14 mouse cellular contexts compared by ENCODE assay signal in the genomic region with DNA sequence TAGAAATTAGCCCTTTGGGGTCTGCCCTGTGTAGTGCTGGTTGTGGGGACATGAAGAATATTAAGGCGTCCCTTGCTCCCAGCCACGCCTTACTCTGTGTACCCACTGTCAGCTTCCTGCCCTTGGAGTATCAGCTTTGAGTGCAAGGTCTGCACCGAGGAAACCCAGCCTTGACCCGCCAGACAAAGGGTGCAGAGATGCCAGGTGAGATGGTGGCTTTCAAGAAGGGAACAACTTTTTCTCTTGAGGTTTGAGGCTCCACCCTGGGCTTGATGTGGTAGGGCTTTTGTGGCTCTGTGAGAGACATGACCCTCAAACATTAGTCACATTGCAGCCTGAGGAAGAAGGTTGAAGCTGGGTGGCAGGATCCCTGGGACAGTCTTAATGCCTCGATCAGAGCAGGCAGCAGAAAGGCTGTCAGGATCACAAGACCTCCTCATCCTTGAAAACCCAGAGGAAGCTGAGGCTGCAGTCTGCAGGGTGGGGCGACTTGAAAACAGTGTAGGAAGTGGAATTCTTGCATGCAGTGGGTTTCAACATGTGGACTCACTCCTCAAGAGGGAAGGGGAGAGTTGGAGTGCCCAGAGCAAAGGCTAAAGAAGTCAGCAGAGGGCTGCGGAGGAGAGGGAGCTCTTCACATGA. TPM values are rescaled to one million over a fixed set of nuclear protein-coding genes. Genes with fewer than 3 reads are reported as not detected.
DNase-seq lines count a peak whose midpoint lies in the region; ATAC-seq and TF ChIP-seq lines count a peak whose summit lies in the region.
"Had no signal": no experiment of that assay in that cellular context is flagged by ENCODE, and none has a peak within 500 bp of the region (broad histone marks: within the 10 kb centered on the region; RNA-seq: fewer than 3 reads in every experiment).

No protein-coding gene starts in this region.

- H3K36me3 ChIP-seq in limb, embryonic 13.5 days, result no peaks in the 10 kb centered on the region
- H3K36me3 ChIP-seq in limb, embryonic 10.5 days, result no peaks in the 10 kb centered on the region
- no peaks in the 10 kb centered on the region for H3K36me3 ChIP-seq in intestine, postnatal 0 days (ENCODE audit: control insufficient read depth, insufficient read depth)
- H3K36me3 ChIP-seq in forebrain, embryonic 14.5 days (ENCODE audit: control insufficient read depth, insufficient read depth, low read length), result no peaks in the 10 kb centered on the region
- H3K36me3 ChIP-seq: hindbrain, embryonic 15.5 days had no signal

- no peaks in the 10 kb centered on the region for H3K27me3 ChIP-seq in limb, embryonic 13.5 days
- no peaks in the 10 kb centered on the region for H3K27me3 ChIP-seq in limb, embryonic 10.5 days (ENCODE audit: low read depth, poor library complexity, severe bottlenecking)
- no peaks in the 10 kb centered on the region for H3K27me3 ChIP-seq in intestine, postnatal 0 days (replicated peaks; ENCODE audit: control insufficient read depth, insufficient read depth, low read length)
- H3K27me3 ChIP-seq in forebrain, embryonic 14.5 days (replicated peaks; ENCODE audit: control insufficient read depth, insufficient read depth, low read length), result no peaks in the 10 kb centered on the region
- H3K27me3 ChIP-seq: hindbrain, embryonic 15.5 days had no signal

- no peak overlapping the region for H3K4me3 ChIP-seq in limb, embryonic 13.5 days
- H3K4me3 ChIP-seq in limb, embryonic 10.5 days, result no peak overlapping the region
- no peak overlapping the region for H3K4me3 ChIP-seq in intestine, postnatal 0 days (ENCODE audit: low read depth, low read length)
- no peak overlapping the region for H3K4me3 ChIP-seq in forebrain, embryonic 14.5 days (ENCODE audit: low read depth, low read length)
- H3K4me3 ChIP-seq: hindbrain, embryonic 15.5 days had no signal

- peaks cover 10% of the 10 kb centered on the region for H3K4me1 ChIP-seq in limb, embryonic 13.5 days
- H3K4me1 ChIP-seq in limb, embryonic 10.5 days, result peaks cover 9% of the 10 kb centered on the region
- no peaks in the 10 kb centered on the region for H3K4me1 ChIP-seq in intestine, postnatal 0 days (replicated peaks; ENCODE audit: control insufficient read depth, insufficient read depth, low read length)
- H3K4me1 ChIP-seq in forebrain, embryonic 14.5 days (ENCODE audit: control insufficient read depth, insufficient read depth, low read length), result no peaks in the 10 kb centered on the region

- H3K9ac ChIP-seq in limb, embryonic 13.5 days, result no peak overlapping the region
- H3K9ac ChIP-seq in intestine, postnatal 0 days (ENCODE audit: low read depth, low read length), result no peak overlapping the region
- no peak overlapping the region for H3K9ac ChIP-seq in forebrain, embryonic 14.5 days (ENCODE audit: low read length)
- H3K9ac ChIP-seq: hindbrain, embryonic 15.5 days; liver, embryonic 14.5 days had no signal

- H3K27ac ChIP-seq in limb, embryonic 13.5 days, result peak overlapping the region; percentile 16; the same call in 1 of the 2 replicates
- no peak overlapping the region for H3K27ac ChIP-seq in limb, embryonic 10.5 days
- no peak overlapping the region for H3K27ac ChIP-seq in intestine, postnatal 0 days (ENCODE audit: low read depth, low read length)
- no peak overlapping the region for H3K27ac ChIP-seq in forebrain, embryonic 14.5 days (ENCODE audit: low read depth, low read length)
- H3K27ac ChIP-seq: hindbrain, embryonic 15.5 days; liver, embryonic 14.5 days had no signal

- 82% methylated on average over 7 of the region's 7 CpGs for WGBS in limb, embryonic 13.5 days
- WGBS in limb, embryonic 10.5 days, result 79% methylated on average over 7 of the region's 7 CpGs
- WGBS in intestine, postnatal 0 days, result 56% methylated on average over 7 of the region's 7 CpGs
- WGBS in forebrain, embryonic 14.5 days, result 89% methylated on average over 7 of the region's 7 CpGs

- H3K9me3 ChIP-seq in limb, embryonic 13.5 days, result no peaks in the 10 kb centered on the region
- H3K9me3 ChIP-seq in limb, embryonic 10.5 days (replicated peaks), result no peaks in the 10 kb centered on the region
- no peaks in the 10 kb centered on the region for H3K9me3 ChIP-seq in intestine, postnatal 0 days (ENCODE audit: control insufficient read depth)
- H3K9me3 ChIP-seq in forebrain, embryonic 14.5 days (replicated peaks; ENCODE audit: control insufficient read depth, low read length), result no peaks in the 10 kb centered on the region
- H3K9me3 ChIP-seq: hindbrain, embryonic 15.5 days had no signal

- no peak for DNase-seq in limb, embryonic 10.5 days (ENCODE audit: low spot score)
- peak; percentile 72 for DNase-seq in thymus, postnatal 0 days (ENCODE audit: low spot score)
- DNase-seq in layer of hippocampus, postnatal 10 days (ENCODE audit: low spot score in 2 of 2), result no peak
- no peak for DNase-seq in layer of hippocampus, postnatal 14 days (ENCODE audit: low spot score in 2 of 2)
- DNase-seq in forebrain, embryonic 14.5 days (ENCODE audit: low spot score), result no peak
- DNase-seq: adrenal gland, postnatal 25 days; cerebellum, adult 2 months; kidney, postnatal 25 days; right cerebral cortex, postnatal 4 days had no signal

- no peak overlapping the region for H3K4me2 ChIP-seq in limb, embryonic 13.5 days (replicated peaks)
- no peak overlapping the region for H3K4me2 ChIP-seq in intestine, postnatal 0 days (replicated peaks; ENCODE audit: low read depth)
- no peak overlapping the region for H3K4me2 ChIP-seq in forebrain, embryonic 14.5 days (ENCODE audit: low read length)
- H3K4me2 ChIP-seq: hindbrain, embryonic 15.5 days had no signal

- TF ChIP-seq CTCF in intestine, postnatal 0 days (IDR thresholded peaks at IDR 0.05; ENCODE audit: low read depth), result no peak

- no peak for ATAC-seq in limb, embryonic 13.5 days (ENCODE audit: low FRiP score, low read depth)
- peak; percentile 65 for ATAC-seq in CD4-positive, CD25-positive, alpha-beta regulatory T cell, adult 4 months
- peak; percentile 54 for ATAC-seq in intestine, postnatal 0 days
- no peak for ATAC-seq in forebrain, embryonic 14.5 days

RNA-seq across cellular contexts. Expression of a gene that starts 18.1 kb away (rescaled TPM):
- 20.9 and 21.2 TPM in 2 replicates for polyA plus RNA-seq in limb, embryonic 13.5 days (2015; fragmentation: Nextera tagmentation; extraction: Ambion mirVana)
- polyA plus RNA-seq in limb, embryonic 10.5 days (2016; fragmentation: Nextera tagmentation; extraction: Ambion mirVana), result 7.9 and 11.3 TPM in 2 replicates
- polyA plus RNA-seq in CD4-positive, CD25-positive, alpha-beta regulatory T cell, adult 4 months (2017; shearing (Covaris generic)), result 10 to 100 TPM; 76.6 to 78.0 TPM
- 7.8 and 9.5 TPM in 2 replicates for polyA plus RNA-seq in intestine, postnatal 0 days (2015; fragmentation: Nextera tagmentation; extraction: Ambion mirVana)
- polyA plus RNA-seq in thymus, postnatal 0 days (2015; fragmentation: Nextera tagmentation; extraction: Ambion mirVana), result 7.0 and 9.0 TPM in 2 replicates
- total RNA-seq in layer of hippocampus, postnatal 10 days (2021), result 100 to 1,000 TPM; 114 to 119 TPM
- 100 to 1,000 TPM; 123 to 132 TPM for total RNA-seq in layer of hippocampus, postnatal 14 days (2021)
- polyA plus RNA-seq in forebrain, embryonic 14.5 days (2014; fragmentation: Nextera tagmentation; extraction: Ambion mirVana), result 39.6 and 48.2 TPM in 2 replicates

Comparison
In these comparisons a context has a peak if more than half of its experiments do, and no peak if none do; other contexts are left out.
1. ATAC-seq: peak in CD4-positive, CD25-positive, alpha-beta regulatory T cell, adult 4 months (single experiment) and intestine, postnatal 0 days (single experiment); none in limb, embryonic 13.5 days (single experiment) and forebrain, embryonic 14.5 days (single experiment).